Mouse (Mus musculus) megakaryocyte, adult 5-6 weeks (primary cell): ENCODE data around the gene Cfap43. TPM values are rescaled to one million over a fixed set of nuclear protein-coding genes. Genes with fewer than 3 reads are reported as not detected.
A peak's percentile ranks its signal among the peaks of the same experiment; 100 is the strongest.

ENCODE experiments used
- ATAC-seq: 2 replicates; pipeline ENCODE4 v1.8.0; 2016; ENCODE audit warnings: mild to moderate bottlenecking, inconsistent platforms; ENCODE audit not compliant: poor library complexity, severe bottlenecking
- total RNA-seq, 2 experiments: library from RNA; stranded (forward) in 1 of 2; stranded (reverse) in 1 of 2; fragments of 153-499, 151-499 nt in 1 of 2; fragments of 221-1000, 200-1000 nt in 1 of 2; gene quantifications; 2 replicates each; pipeline versions ENCODE4 v1.2.3 to v1.2.4; 2015 to 2017

Gene Cfap43
- total RNA-seq, 2 experiments from 2014 or later = 0.18 TPM; not detected in 1

DNA sequence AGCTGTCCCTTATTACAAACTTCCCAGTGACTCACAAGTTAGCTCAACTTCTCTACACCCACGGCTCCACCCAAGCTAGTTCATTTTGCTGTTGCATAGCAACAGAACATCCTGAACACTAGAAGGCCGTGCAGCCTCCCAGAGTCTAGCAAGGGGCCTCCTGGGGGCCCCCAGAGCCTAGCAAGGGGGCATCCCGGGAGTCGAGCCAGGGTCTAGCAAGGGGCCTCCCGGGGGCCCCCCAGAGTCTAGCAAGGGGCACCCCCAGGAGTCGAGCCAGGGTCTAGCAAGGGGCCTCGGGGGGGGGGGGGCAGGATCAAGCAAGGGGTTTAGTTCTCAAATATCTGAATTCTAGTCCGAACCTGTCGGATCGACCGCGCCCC lies 188.4 kb downstream of the Cfap43 start:
- ATAC-seq = peak; percentile 53

DNA sequence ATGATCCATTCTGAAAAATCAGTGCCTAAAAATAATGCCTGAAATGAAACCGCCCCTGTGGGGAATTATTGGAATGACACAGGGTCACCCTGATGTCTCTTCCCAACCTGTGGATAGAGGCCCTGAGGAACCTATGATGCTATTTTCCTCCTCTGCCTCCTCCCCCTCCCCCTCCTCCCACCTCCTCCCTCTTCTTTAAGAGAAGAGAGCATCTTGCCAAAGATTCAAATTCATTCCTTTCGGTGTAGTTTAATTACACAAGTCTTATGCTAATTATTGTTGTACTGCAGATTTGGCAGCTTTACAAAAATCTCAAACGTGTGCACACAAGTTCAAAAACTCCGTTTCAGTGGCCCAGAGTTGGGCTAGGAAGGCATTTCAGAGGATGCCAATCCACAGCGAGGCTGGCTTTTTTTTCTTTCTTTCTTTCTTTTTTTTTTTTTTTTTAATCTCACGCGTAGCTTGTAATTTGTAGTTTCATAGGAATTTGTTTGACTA lies 193.4 kb downstream of the Cfap43 start:
- no peak for ATAC-seq

DNA sequence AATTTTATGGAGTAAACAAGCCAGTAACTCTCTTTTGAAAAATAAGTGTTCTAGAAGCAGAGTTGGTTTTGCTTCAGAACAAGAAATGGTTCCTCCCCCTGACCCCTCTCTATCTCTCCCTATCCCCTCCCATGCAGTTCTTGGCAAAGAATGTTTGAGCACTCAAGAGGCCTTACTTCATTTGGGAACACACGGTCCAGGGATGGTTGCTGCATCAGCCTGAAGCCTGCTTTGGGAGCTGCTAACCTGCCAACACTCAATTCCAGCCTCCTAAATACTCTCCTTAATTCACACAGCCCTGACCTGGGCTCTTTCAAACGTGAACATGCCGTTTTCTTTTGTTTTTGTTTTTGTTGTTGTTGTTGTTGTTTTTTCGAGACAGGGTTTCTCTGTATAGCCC lies 194.2 kb downstream of the Cfap43 start:
- ATAC-seq = no peak

DNA sequence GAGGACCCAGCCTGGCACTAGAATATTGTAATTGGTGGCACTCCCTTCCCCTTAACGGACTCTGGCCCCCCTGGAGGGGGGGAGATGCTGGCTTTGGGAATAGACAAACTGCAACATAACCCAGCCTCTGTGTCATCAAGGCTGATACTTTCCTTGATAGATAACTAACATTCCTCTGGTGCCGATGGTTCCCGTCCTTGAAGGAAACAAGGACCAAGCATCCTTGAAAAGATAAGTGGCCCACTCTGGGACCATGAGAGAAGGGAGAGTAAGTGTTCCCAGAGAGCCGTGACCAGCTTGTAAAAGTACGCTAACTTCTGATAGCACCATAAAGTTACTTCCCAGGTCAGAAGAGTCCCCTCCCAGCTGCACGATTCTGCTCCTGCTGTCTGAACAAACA lies 196.6 kb downstream of the Cfap43 start:
- no peak for ATAC-seq

- ATAC-seq = no peak
Observed at GRCm38 (mm10) chr19:47719147-47719546, 199.9 kb downstream of the Cfap43 start.

DNA sequence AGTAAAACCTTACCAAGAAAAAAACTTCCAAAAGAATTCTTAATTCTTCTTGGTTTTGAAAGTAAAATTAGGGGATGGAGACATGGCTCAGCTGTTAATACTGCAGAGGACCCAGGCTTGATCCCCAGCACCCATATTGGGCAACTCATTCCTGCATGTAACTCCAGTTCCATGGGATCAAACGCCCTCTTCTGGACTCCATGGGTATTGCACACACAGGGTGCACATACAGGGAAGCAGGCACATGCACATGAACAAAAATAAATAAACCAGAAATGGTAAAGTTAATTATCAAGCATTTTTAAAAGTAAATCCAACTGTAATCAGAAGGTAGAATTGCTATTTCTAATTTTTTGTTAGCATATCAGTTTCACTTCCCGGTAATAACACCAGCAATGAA lies 202.9 kb downstream of the Cfap43 start:
- no peak for ATAC-seq

- no peak for ATAC-seq
Observed at GRCm38 (mm10) chr19:47713457-47713856, 205.6 kb downstream of the Cfap43 start.

DNA sequence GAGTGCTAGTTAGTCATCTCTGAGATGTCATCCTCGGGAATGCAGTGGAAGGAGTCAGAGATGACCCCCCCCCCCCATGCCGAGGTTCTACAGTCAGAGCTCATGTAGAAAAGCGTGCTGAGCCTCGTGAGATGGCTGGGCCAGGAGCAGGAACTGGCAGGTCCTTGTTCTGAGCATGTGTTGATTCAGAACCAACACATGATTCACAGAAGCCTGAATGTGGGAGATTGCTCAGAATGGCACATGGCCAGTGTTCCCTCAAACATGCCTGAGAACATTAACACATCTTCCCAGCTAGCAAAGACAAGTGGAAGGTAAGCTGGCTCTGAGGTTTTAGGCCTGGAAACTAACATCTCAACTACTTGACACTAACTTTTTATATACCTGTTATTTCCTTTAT lies 208.7 kb downstream of the Cfap43 start:
- ATAC-seq = no peak

DNA sequence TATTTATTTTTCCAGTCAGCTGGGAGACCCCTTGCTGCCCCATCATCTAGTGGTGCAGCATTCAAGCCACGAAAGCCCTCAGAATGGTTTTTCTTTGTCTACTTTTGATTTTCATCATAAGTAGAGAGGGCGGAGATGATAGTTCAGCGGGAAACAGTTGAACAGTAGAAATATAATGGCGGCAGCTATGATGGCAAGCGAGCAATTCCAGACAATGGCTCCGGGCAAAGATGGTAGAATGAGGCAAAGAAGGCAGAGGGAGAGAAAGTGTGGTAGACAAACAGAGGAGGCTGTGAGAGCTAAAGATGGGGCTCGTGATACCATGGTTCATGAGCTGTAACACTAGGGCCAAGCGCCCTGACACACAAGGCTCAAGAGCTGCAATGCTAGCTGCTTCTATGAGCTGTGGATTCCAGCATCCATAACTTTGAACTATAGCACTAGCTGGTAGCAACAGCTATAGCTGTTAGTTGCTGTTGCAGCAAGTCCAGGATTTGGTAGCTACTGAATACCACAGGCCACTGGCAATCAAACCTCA lies 213.2 kb downstream of the Cfap43 start:
- no peak for ATAC-seq

- no peak for ATAC-seq
Observed at GRCm38 (mm10) chr19:47705080-47705771, 213.9 kb downstream of the Cfap43 start.

- ATAC-seq = no peak
Observed at GRCm38 (mm10) chr19:47700509-47700908, 218.6 kb downstream of the Cfap43 start.

DNA sequence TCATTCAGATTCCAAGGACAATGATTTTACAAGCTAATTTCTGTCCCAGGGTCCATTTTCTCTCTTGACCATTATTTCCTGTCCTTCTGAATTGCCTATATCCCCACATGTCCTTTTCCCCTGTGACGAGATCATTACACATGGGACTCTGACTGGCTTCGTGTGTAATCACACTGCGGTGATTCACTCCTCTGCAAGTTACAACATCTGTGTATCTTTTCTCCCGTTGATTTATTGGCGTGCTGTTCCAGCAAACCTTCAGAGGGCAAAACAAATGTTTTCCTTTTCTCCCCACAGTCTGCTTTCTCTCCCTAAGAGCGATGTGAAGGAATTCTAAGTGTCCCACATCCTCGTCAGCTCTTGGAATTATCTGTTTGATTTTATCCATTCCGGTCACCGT lies 219.3 kb downstream of the Cfap43 start:
- no peak for ATAC-seq

DNA sequence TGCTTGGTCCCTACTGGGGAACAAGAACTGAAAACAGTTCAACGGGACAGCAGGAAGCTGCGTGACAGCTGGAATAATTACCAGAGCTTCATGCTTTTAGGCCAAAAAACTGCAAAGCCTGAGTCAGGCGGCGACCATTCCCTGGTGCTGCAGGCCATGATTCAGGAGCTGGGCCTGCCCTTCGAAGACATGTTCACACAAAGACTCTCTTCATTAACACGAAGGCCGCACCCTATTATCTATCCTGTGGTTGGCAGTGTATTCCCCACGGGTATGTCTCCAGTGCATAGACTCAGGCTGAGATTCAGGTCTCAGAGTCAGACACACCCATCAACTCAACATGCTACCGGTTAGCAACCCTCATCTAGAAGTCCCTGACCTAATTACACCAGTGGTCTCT lies 220.8 kb downstream of the Cfap43 start:
- no peak for ATAC-seq

DNA sequence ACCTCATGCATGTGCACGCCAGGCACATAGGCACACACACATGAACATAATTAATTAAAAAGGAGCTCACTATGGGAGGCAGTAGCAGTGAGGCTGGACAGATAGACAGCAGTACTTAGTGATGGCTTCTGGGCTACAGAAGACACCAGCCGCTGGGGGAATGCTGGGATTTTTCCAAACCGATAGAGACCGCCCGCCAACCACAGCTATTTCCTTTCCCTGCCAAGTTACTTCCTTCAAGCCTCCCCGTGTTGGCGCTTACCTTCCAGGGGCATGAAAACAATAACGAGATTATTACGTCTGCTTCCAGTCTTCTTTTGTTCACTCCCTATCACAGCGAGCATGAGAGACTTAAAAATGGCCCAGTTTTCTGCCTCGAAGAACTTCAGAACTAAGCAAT lies 222.0 kb downstream of the Cfap43 start:
- no peak for ATAC-seq

DNA sequence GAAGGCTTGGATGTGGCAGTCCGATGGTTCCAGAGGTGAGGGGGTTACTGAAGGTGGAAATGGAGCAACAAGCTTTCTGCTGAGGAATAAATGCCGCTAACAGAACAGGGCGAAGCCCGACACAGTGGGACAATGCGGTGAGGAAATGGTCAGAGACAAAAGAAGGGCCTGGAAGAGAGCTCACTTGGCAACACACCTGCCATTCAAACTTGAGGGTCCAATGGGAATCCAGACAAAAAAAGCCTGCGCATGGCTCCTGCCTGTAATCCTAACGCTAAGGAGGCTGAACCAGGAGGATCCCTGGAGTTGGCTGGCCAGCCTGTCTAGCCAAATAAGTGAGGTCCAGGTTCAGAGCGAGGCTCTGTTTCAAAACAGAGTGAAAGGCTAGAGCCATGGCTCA lies 222.7 kb downstream of the Cfap43 start:
- ATAC-seq = no peak

DNA sequence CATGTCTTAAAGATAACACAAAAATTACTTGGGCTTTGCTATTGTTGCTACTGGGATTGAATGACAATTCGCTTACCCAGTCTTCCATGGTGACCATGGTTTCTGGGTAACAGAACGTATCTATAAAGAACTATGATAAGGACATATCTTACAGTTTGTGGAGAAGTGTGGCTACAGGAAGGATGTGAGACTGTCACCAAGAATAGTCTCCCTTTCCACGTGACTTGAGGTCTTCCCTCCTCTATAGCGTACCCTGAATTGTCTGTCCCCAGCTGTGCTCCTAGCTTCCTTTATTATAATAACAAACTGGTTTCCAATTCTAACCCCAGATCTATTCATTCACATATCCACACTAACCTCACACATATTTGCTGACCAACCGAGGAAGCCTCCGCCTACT lies 223.4 kb downstream of the Cfap43 start:
- no peak for ATAC-seq

- no peak for ATAC-seq
Observed at GRCm38 (mm10) chr19:47691994-47692393, 227.1 kb downstream of the Cfap43 start, which contains the start of gene Col17a1. Col17a1 (minus strand) TSS chr19:47692094.

GRCm38 (mm10) chr19:47689592-47689991 lies 229.5 kb downstream of the Cfap43 start:
- ATAC-seq = peak; percentile 66; the same call in 1 of the 2 replicates

Other genes with a start within 250 kb of the Cfap43 start
- not detected in 2 replicates for gene Col17a1, start 227.2 kb downstream of the Cfap43 start, total RNA-seq (2015)
- gene Col17a1, start 227.2 kb downstream of the Cfap43 start, total RNA-seq (2017) = not detected in 2 replicates
- 92.5 and 94.5 TPM in 2 replicates for gene Sfr1, start 187.6 kb downstream of the Cfap43 start, total RNA-seq (2015)
- gene Sfr1, start 187.6 kb downstream of the Cfap43 start, total RNA-seq (2017) = 91.2 and 94.4 TPM in 2 replicates
- 159 and 168 TPM in 2 replicates for gene Gsto1, start 64.3 kb downstream of the Cfap43 start, total RNA-seq (2015)
- 75.9 and 92.0 TPM in 2 replicates for gene Gsto1, start 64.3 kb downstream of the Cfap43 start, total RNA-seq (2017)
- not detected in 2 replicates for gene Gsto2, start 53.8 kb downstream of the Cfap43 start, total RNA-seq (2015)
- gene Gsto2, start 53.8 kb downstream of the Cfap43 start, total RNA-seq (2017) = not detected in 2 replicates
- gene Itprip, start within 50 bp of the Cfap43 start, total RNA-seq (2015) = 14.8 and 18.9 TPM in 2 replicates
- 28.4 and 28.9 TPM in 2 replicates for gene Itprip, start within 50 bp of the Cfap43 start, total RNA-seq (2017)
- not detected in 2 replicates for gene Cfap58, start 18.4 kb upstream of the Cfap43 start, total RNA-seq (2015)
- gene Cfap58, start 18.4 kb upstream of the Cfap43 start, total RNA-seq (2017) = not detected in 2 replicates